Mouse (Mus musculus) kidney, postnatal 0 days (tissue): ENCODE measurements at regions not wholly inside any gene's neighbourhood (a gene's known extent, or its start where the extent isn't known, plus 50 kb on each side); places are given as distances from the start of the nearest gene placed in this dataset.

Experiments used
- ATAC-seq: fragments of 200-750 bp; cut with Nextera tagmentation; replicated peaks from 2 replicates; pipeline ENCODE4 v1.8.0; 2017; ENCODE audit warnings: low read depth, moderate number of reproducible peaks, moderate TSS enrichment, moderate library complexity; ENCODE audit not compliant: low FRiP score
- DNase-seq: peaks from one replicate; pipeline ENCODE4 v3.0.0-alpha.2; 2016; ENCODE audit warnings: low spot score
- H3K27ac ChIP-seq: fragments of 300-500 bp; sonication (generic); 2 replicates; pipeline ENCODE4 v1.5.1; 2014; ENCODE audit warnings: mild to moderate bottlenecking
- H3K27me3 ChIP-seq: fragments of 300-500 bp; sonication (generic); 2 replicates; pipeline ENCODE4 v1.6.1; 2014; ENCODE audit warnings: low read length, mixed read lengths; ENCODE audit not compliant: insufficient read depth
- H3K36me3 ChIP-seq: fragments of 300-500 bp; sonication (generic); 2 replicates; pipeline ENCODE4 v1.6.1; 2014; ENCODE audit warnings: low read length, mixed read lengths; ENCODE audit not compliant: insufficient read depth
- H3K4me1 ChIP-seq: fragments of 300-500 bp; sonication (generic); replicated peaks from 2 replicates; pipeline ENCODE4 v1.6.1; 2014; ENCODE audit warnings: antibody characterized with exemption, low read length, mixed read lengths; ENCODE audit not compliant: insufficient read depth
- H3K4me2 ChIP-seq: fragments of 300-500 bp; sonication (generic); 2 replicates; pipeline ENCODE4 v1.6.1; 2014; ENCODE audit warnings: mild to moderate bottlenecking, low read length, moderate library complexity, mixed read lengths
- H3K4me3 ChIP-seq: fragments of 300-500 bp; sonication (generic); replicated peaks from 2 replicates; pipeline ENCODE4 v1.5.1; 2014; ENCODE audit warnings: low read depth, low read length
- H3K9ac ChIP-seq: fragments of 300-500 bp; sonication (generic); 2 replicates; pipeline ENCODE4 v1.6.1; 2014; ENCODE audit warnings: low read depth, low read length
- H3K9me3 ChIP-seq: fragments of 300-500 bp; sonication (generic); replicated peaks from 2 replicates; pipeline ENCODE4 v1.6.1; 2016; ENCODE audit warnings: low read length, inconsistent platforms, mixed read lengths
- CTCF ChIP-seq: IDR thresholded peaks from 2 replicates; pipeline ENCODE4 v1.5.1; 2016; ENCODE audit warnings: antibody characterized with exemption, low read depth, mild to moderate bottlenecking, moderate library complexity
- WGBS: fragments of 180-500 bp; shearing (Covaris S2); extraction: QIAGEN DNeasy Blood & Tissue Kit; methylation state at CpG from one replicate; pipeline ENCODE4 v1.1.7; 2014; 5-methylcytosine and 5-hydroxymethylcytosine counted together

DNA sequence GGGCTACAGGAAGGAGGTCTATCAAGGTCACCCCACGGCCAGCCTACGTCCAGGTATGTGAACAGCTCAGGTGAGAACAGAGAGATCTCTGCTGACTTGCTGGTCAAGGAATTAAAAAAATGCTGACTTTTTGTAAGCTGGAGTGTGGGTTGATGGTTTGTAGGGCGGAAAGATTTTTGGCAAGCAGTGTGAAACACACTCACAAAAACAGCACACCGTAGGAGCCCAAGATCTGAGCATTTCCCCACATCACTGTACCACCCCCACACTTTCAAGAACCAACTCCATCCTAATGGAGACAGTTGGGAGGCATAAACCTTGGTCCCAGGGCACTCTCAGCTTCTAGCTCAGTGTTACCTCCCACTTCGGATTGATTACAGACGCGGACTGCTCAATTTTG, 200.5 kb downstream of the Rplp1 start:
- TF ChIP-seq CTCF: no peak
- H3K27me3 ChIP-seq: no peaks in the 10 kb centered on the region
- H3K27ac ChIP-seq: no peak overlapping the region
- ATAC-seq (no peak), DNase-seq (no peak)
- peaks cover 16% of the 10 kb centered on the region; the same call in 1 of the 2 replicates for H3K4me1 ChIP-seq
- no peaks in the 10 kb centered on the region for H3K9me3 ChIP-seq
- no peak overlapping the region for H3K4me2 ChIP-seq
- H3K36me3 ChIP-seq: no peaks in the 10 kb centered on the region
- WGBS: 38% methylated on average over 7 of the region's 7 CpGs
- no peak overlapping the region for H3K9ac ChIP-seq
- no peak overlapping the region for H3K4me3 ChIP-seq

DNA sequence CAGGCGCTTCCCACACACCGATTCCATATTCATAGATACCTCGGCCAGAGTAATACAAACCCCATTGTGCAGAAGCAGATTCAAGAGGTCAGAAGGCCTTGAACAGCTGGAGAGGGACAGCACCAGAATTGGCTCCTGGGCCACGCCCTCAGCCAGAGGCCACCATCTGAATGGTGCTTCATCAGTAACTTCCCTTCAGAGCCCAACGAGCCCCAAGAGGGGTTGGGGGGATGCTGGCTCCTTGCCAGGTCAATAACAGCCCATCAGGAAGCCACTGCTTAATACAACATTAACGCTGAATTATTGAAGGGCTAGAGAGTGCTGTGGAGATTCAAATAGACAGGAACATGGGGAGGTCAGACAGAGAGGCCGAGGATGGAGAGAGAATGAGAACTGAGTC, 203.0 kb downstream of the Rplp1 start:
- Histone ChIP-seq H3K27me3 (no peaks in the 10 kb centered on the region), H3K4me2 (no peak overlapping the region), H3K4me3 (no peak overlapping the region), H3K9ac (no peak overlapping the region), H3K4me1 (peaks cover 16% of the 10 kb centered on the region; the same call in 1 of the 2 replicates), H3K27ac (no peak overlapping the region), H3K36me3 (no peaks in the 10 kb centered on the region), H3K9me3 (no peaks in the 10 kb centered on the region)
- ATAC-seq (no peak), DNase-seq (no peak)
- TF ChIP-seq CTCF: no peak
- WGBS: 62% methylated on average over 7 of the region's 7 CpGs

DNA sequence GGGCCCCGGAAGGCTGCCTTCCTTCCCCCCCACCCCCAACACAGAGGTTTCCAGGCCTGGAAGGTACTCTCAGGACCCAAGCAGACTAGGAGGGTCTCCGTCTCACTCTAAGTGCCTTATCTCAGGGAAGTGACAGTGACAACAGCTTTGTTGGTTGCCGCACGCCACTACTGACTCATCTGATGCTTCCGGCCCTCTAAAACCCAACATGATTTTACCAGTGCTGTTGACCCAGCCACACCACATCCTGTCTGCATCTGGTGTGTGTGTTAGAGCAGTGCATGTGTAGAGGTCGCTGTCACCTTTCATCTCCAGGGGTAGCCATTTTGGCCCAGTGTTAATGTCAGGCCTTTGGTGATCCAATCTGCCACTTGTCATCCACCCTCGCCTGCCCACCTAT, 206.5 kb downstream of the Rplp1 start:
- no peaks in the 10 kb centered on the region for H3K4me1 ChIP-seq
- no peak overlapping the region for H3K27ac ChIP-seq
- H3K27me3 ChIP-seq: no peaks in the 10 kb centered on the region
- DNase-seq (no peak), ATAC-seq (no peak)
- 77% methylated on average over 7 of the region's 7 CpGs for WGBS
- no peaks in the 10 kb centered on the region for H3K36me3 ChIP-seq
- no peak for TF ChIP-seq CTCF
- H3K4me3 ChIP-seq: no peak overlapping the region
- H3K4me2 ChIP-seq: no peak overlapping the region
- no peaks in the 10 kb centered on the region for H3K9me3 ChIP-seq
- no peak overlapping the region for H3K9ac ChIP-seq

DNA sequence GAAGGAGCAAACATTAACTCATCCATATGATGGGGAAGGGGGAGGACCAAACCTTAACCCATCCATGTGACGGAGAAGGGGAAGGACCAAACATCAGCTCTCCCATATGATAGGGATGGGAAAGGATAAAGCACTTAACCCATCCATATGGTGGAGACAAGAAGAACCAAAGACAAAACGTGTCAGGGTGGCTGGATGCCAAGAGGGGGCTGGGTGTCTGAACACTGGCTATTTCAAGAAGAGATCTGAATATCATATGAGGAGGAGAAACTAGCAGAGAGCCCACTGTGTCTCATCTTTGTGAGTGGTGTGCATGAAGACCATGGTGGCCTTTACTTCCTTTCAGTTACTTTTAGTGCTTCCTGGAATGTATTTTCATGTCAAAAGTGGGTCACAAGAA, 207.0 kb downstream of the Rplp1 start:
- no peak for DNase-seq
- H3K4me1 ChIP-seq: no peaks in the 10 kb centered on the region
- H3K4me2 ChIP-seq: no peak overlapping the region
- H3K27ac ChIP-seq: no peak overlapping the region
- no peaks in the 10 kb centered on the region for H3K36me3 ChIP-seq
- 70% methylated on average over 2 of the region's 2 CpGs for WGBS
- no peak overlapping the region for H3K4me3 ChIP-seq
- ATAC-seq: no peak
- H3K27me3 ChIP-seq: no peaks in the 10 kb centered on the region
- TF ChIP-seq CTCF: no peak
- no peak overlapping the region for H3K9ac ChIP-seq
- no peaks in the 10 kb centered on the region for H3K9me3 ChIP-seq

DNA sequence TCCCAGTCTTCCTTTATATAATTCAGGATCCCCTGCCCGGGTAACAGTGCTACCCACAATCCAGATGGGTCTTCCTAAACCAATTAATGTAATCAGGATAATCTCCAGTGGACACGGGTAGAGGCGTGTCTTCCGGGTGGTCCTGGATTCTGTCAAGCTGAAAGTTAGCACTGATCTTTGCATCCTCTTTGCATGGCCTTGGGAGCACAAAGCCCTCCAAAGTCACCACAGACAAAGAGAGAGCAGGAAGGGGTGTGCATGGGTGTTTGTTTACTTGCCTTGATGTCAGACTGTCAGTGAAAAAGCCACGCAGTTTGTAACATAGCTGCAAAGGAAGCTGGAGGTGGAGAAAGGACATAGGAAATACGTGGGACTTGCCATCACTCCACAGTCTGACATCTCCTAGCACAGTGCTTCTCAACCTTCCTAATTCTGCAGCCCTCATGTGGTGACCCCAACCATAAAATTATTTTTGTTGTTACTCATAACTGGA, 208.0 kb downstream of the Rplp1 start:
- no peak for ATAC-seq
- H3K36me3 ChIP-seq: no peaks in the 10 kb centered on the region
- no peak overlapping the region for H3K9ac ChIP-seq
- 74% methylated on average over 6 of the region's 6 CpGs for WGBS
- no peak for TF ChIP-seq CTCF
- no peak overlapping the region for H3K4me2 ChIP-seq
- H3K27ac ChIP-seq: no peak overlapping the region
- H3K27me3 ChIP-seq: no peaks in the 10 kb centered on the region
- no peak overlapping the region for H3K4me3 ChIP-seq
- no peaks in the 10 kb centered on the region for H3K4me1 ChIP-seq
- DNase-seq: no peak
- no peaks in the 10 kb centered on the region for H3K9me3 ChIP-seq

DNA sequence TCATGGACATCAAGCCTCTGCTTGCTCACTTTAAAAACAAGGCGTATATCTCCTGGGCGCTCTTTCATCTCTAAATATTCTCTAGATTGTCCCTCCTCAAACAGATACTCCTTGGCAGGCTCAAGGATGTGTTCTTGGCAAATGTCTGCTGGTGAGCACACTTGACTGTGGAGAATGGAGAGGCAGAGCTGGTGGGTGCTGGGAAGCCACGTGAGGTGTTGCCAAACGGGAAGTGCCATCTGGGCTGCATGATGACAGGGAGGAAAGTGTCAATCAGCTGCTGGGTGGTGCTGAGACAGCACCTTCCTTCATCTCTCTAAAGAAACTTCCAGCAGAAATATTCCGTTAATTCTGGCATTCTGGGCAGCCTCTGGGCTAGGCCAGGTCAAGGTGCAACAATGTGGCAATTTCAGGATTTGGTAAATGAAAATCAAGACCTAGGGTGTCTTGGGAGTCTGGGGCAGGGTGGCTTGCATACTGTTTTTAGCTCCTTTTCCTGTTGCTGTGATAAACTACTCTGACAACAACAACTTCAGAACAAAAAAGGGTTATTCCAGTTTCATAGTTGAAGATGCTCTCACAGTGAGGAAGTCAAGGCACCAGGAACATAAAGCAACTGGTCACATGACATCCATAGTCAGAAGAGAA, 208.6 kb downstream of the Rplp1 start:
- Histone ChIP-seq H3K27ac (no peak overlapping the region), H3K4me3 (no peak overlapping the region), H3K36me3 (no peaks in the 10 kb centered on the region), H3K27me3 (no peaks in the 10 kb centered on the region), H3K9ac (no peak overlapping the region), H3K9me3 (no peaks in the 10 kb centered on the region), H3K4me1 (no peaks in the 10 kb centered on the region), H3K4me2 (no peak overlapping the region)
- DNase-seq (no peak), ATAC-seq (no peak)
- 64% methylated on average over 5 of the region's 5 CpGs for WGBS
- no peak for TF ChIP-seq CTCF

DNA sequence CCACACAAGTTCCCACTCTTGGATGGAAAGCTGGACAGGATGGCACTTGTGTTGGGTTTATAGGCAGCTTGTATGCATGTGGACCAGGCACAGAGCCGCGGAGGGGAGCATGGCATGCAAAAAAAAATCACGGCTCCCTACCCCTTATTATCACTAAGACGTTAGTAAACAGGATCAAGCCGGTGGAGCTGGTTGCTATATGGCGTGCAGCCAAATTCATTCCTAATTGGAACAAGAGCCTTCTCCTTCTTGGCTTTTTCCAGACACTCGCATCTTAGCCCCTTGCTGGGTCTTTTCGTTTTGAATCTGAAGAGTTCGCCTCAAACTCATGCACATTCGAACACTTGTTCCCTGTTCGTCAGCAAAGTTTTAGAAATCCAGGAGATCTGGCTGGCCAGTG, 211.0 kb downstream of the Rplp1 start:
- Histone ChIP-seq H3K4me2 (no peak overlapping the region), H3K27me3 (peaks cover 3% of the 10 kb centered on the region; the same call in 1 of the 2 replicates), H3K36me3 (no peaks in the 10 kb centered on the region), H3K9me3 (no peaks in the 10 kb centered on the region), H3K27ac (no peak overlapping the region), H3K9ac (no peak overlapping the region), H3K4me1 (no peaks in the 10 kb centered on the region), H3K4me3 (no peak overlapping the region)
- TF ChIP-seq CTCF: no peak
- no peak for ATAC-seq
- WGBS: 65% methylated on average over 11 of the region's 11 CpGs
- DNase-seq: no peak
